Mouse (Mus musculus): ENCODE measurements around the gene Palm3. TPM values are rescaled to one million over a fixed set of nuclear protein-coding genes. Genes with fewer than 3 reads are reported as not detected.
"Not testable (repeated sequence)": the region's sequence is repeated elsewhere in the genome, so short reads cannot be mapped to it uniquely, and the experiment has no call there.

Palm3 gene
- polyA plus RNA-seq, 1 experiment from 2014 or later = 8.5 TPM

DNA sequence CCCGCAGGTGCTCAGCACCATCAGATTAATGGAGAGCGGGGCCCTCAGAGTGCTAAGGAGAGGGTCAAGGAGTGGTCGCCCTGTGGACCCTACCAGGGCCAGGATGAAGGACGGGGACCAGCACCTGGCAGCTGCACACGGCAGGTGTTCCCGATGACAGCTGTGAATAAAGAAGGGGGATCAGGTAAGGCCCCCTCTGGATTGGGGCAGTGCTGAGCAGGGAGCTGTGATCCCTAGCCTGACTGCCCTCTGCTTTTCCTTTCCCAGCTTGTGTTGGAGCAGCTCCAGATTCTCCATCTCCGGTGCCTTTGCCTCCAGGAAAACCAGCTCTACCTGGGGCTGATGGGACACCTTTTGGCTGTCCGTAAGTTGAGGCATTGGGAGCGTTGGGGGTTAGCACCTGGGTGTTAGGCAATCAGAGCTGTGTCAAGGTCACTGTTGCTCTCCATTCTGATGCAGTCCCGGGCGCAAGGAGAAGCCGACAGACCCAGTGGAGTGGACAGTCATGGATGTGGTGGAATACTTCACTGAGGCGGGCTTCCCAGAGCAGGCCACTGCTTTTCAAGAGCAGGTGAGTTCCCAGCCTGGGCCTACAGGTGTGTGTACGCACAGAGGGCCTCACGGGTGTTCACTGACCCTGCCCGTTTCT, 22.1 kb upstream of the Palm3 start:
- 72% methylated on average over 16 of the region's 16 CpGs for WGBS
- Histone ChIP-seq H3K4me1 (replicated peaks) (peaks cover 43% of the 10 kb centered on the region), H3K27me3 (peaks cover 33% of the 10 kb centered on the region), H3K9me3 (no peaks in the 10 kb centered on the region), H3K4me3 (peak overlapping the region; percentile 79), H3K27ac (replicated peaks) (no peak overlapping the region), H3K4me2 (peak overlapping the region; percentile 81), H3K36me3 (peaks cover 30% of the 10 kb centered on the region), H3K9ac (peak overlapping the region; percentile 85)
- no peak for ATAC-seq (ENCODE audit: low read depth)

GRCm38 (mm10) chr8:83999825-84000224, 21.4 kb upstream of the Palm3 start:
- WGBS = 94% methylated on average over 2 of the region's 2 CpGs
- ATAC-seq (ENCODE audit: low read depth) = no peak
- Histone ChIP-seq H3K4me2 (peak overlapping the region; percentile 81; the same call in 1 of the 2 replicates), H3K27ac (replicated peaks) (no peak overlapping the region), H3K27me3 (peaks cover 33% of the 10 kb centered on the region), H3K4me3 (no peak overlapping the region), H3K36me3 (peaks cover 23% of the 10 kb centered on the region), H3K4me1 (replicated peaks) (peaks cover 46% of the 10 kb centered on the region), H3K9ac (no peak overlapping the region), H3K9me3 (no peaks in the 10 kb centered on the region)

DNA sequence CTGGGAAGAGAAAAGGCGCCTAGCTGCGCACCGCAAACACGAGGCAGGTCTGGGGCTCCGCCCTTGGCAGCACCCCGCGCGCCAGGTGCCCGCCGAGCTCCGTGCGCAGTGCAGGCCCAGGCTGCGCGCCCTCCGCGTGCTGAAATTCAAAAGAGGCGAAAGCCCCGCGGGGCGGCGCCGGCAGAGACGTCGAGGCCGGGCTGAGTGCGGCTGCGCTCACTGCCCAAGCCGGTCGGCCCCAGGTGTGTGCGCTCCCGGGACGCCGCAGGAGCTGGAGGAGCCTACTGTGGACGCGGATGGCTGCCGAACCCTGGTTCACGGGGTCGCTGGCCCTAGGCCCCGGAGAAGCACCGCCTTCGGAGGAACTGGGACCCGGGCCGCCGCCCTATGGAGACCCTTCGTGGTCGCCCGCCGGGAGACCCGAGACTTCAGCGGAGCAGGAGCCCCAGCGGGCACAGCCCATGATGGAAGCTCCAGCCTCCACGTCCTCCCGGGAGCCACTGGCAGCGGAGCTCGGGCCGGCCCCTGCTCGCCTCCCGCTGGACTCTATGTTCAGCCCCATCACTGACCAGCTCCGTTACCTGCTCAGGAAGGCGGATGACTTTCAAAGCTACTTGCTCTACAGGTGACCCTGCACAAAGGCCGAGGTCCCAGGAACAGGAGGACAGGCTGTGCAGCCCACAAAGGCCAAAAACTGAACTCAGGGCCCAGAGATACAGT, 19.8 kb upstream of the Palm3 start, which contains the start of gene 1700067K01Rik:
TSS of gene 1700067K01Rik (plus strand) at position 222 of the 720 bp plus-strand sequence.
- Histone ChIP-seq H3K27me3 (peaks cover 33% of the 10 kb centered on the region), H3K36me3 (peaks cover 20% of the 10 kb centered on the region), H3K4me2 (peak within 1 kb of the TSS; percentile 28), H3K4me3 (peak within 1 kb of the TSS; percentile 11), H3K4me1 (replicated peaks) (peaks cover 44% of the 10 kb centered on the region), H3K9me3 (no peaks in the 10 kb centered on the region), H3K9ac (peak within 1 kb of the TSS; percentile 49; the same call in 1 of the 2 replicates), H3K27ac (replicated peaks) (no peak within 1 kb of the TSS)
- 17% methylated on average over 61 of the region's 61 CpGs for WGBS
- no peak for ATAC-seq (ENCODE audit: low read depth)

DNA sequence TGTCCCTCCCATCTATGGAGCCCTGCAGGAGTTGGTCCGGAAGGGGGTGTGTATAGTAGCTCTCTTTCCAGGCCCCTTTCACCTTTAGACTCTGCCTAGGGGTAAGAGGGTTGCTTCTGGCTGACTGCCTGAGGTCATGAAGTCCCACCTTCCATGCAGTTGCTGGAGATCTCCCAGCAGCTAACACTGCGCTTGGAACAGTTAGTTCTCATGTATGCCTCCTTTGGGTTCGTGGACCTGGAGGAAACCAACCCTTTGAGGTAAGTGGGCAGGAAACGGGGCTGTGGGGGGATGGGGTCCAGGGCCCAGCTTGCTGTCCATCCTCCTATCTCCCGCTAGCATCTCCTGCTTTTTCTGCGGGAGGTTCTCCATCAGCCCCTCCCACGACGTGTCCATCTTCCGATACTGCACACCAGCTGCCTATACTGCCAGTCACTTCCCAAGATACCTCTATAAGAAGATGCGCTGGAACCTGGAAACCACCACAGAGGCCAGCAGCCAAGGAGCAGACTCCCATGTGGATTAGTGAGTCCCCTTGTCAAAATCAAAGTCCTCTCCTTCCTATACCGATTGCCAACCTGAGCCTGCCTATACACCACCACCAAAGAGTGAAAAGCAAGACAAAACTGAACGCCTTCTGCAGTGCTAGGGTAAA, 18.2 kb upstream of the Palm3 start:
- Histone ChIP-seq H3K4me1 (replicated peaks) (peaks cover 42% of the 10 kb centered on the region), H3K4me2 (no peak overlapping the region; the same call in 1 of the 2 replicates), H3K27ac (replicated peaks) (no peak overlapping the region), H3K9me3 (no peaks in the 10 kb centered on the region), H3K27me3 (peaks cover 33% of the 10 kb centered on the region), H3K36me3 (peaks cover 20% of the 10 kb centered on the region), H3K4me3 (no peak overlapping the region), H3K9ac (0 out of 2 replicates have a peak overlapping the region, but pooled peaks have one; percentile 13)
- no peak for ATAC-seq (ENCODE audit: low read depth)
- 59% methylated on average over 12 of the region's 12 CpGs for WGBS

- WGBS = 80% methylated on average over 6 of the region's 6 CpGs
- H3K9me3 ChIP-seq = no peaks in the 10 kb centered on the region
- H3K27me3 ChIP-seq = peaks cover 33% of the 10 kb centered on the region
- H3K27ac ChIP-seq (replicated peaks) = no peak overlapping the region
- no peak for ATAC-seq (ENCODE audit: low read depth)
- H3K36me3 ChIP-seq = peaks cover 20% of the 10 kb centered on the region
- peak overlapping the region; percentile 61 for H3K4me3 ChIP-seq
- peaks cover 40% of the 10 kb centered on the region for H3K4me1 ChIP-seq (replicated peaks)
- peak overlapping the region; percentile 77 for H3K4me2 ChIP-seq
- H3K9ac ChIP-seq = peak overlapping the region; percentile 77
Measured at GRCm38 (mm10) chr8:84003612-84004246, 17.5 kb upstream of the Palm3 start.

GRCm38 (mm10) chr8:84004533-84005201, 16.6 kb upstream of the Palm3 start:
- peak overlapping the region; percentile 61 for H3K4me3 ChIP-seq
- no peaks in the 10 kb centered on the region for H3K9me3 ChIP-seq
- H3K27ac ChIP-seq (replicated peaks) = peak overlapping the region; percentile 70
- H3K36me3 ChIP-seq = peaks cover 17% of the 10 kb centered on the region
- H3K4me2 ChIP-seq = peak overlapping the region; percentile 77
- ATAC-seq (ENCODE audit: low read depth) = peak; percentile 79
- WGBS = 1% methylated on average over 30 of the region's 30 CpGs
- peaks cover 31% of the 10 kb centered on the region for H3K4me1 ChIP-seq (replicated peaks)
- H3K9ac ChIP-seq = peak overlapping the region; percentile 77
- peaks cover 34% of the 10 kb centered on the region for H3K27me3 ChIP-seq

DNA sequence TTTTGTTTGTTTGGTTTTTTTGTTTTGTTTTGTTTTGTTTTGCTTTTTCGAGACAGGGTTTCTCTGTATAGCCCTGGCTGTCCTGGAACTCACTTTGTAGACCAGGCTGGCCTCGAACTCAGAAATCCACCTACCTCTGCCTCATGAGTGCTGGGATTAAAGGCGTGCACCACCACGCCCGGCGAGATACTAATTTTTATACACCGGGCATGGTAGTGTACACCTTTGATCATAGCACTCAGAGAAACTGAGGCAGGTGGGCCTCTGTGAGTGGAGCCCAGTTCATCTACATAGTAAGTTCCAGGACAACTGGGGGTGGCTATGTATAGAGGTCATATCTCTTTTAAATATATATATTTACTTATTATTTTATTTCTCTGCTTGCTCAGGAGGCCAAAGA, 15.8 kb upstream of the Palm3 start:
- not testable (repeated sequence) for H3K36me3 ChIP-seq; H3K9me3 ChIP-seq; ATAC-seq (ENCODE audit: low read depth); H3K4me3 ChIP-seq; H3K27ac ChIP-seq (replicated peaks); H3K9ac ChIP-seq
- 91% methylated on average over 7 of the region's 7 CpGs for WGBS
- Histone ChIP-seq H3K4me1 (replicated peaks) (peaks cover 34% of the 10 kb centered on the region), H3K4me2 (peak overlapping the region; percentile 77; the same call in 1 of the 2 replicates), H3K27me3 (peaks cover 32% of the 10 kb centered on the region)

- peaks cover 43% of the 10 kb centered on the region for H3K4me1 ChIP-seq (replicated peaks)
- 27% methylated on average over 7 of the region's 7 CpGs for WGBS
- H3K9me3 ChIP-seq = no peaks in the 10 kb centered on the region
- no peak overlapping the region for H3K27ac ChIP-seq (replicated peaks)
- no peak for ATAC-seq (ENCODE audit: low read depth)
- peaks cover 37% of the 10 kb centered on the region for H3K27me3 ChIP-seq
- no peak overlapping the region for H3K4me3 ChIP-seq
- no peaks in the 10 kb centered on the region for H3K36me3 ChIP-seq
- no peak overlapping the region for H3K9ac ChIP-seq
- H3K4me2 ChIP-seq = no peak overlapping the region
Measured at GRCm38 (mm10) chr8:84008362-84008761, 12.9 kb upstream of the Palm3 start.

DNA sequence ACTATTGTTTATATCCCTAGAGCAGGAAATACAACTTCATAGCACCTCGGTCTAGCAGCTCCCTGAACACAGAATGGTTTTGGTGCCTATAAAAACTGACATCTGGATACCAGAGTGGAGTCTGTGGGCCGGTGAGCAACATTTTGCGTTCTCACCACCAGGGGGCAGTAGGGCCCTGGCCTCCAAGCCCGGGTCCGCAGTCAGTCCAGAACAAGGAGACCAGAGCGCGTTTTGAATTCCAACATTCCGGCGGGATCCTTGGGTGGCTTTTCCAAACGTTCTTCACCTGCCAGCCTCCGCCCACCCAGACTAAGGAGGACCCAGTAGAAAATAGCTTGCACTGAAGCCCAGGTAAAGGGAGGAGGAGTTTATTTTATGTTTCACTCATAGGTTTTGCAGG, 11.4 kb upstream of the Palm3 start:
- Histone ChIP-seq H3K9ac (no peak overlapping the region), H3K27me3 (peaks cover 44% of the 10 kb centered on the region), H3K9me3 (no peaks in the 10 kb centered on the region), H3K4me3 (no peak overlapping the region), H3K4me1 (replicated peaks) (peaks cover 34% of the 10 kb centered on the region), H3K4me2 (0 out of 2 replicates have a peak overlapping the region, but pooled peaks have one; percentile 11), H3K36me3 (no peaks in the 10 kb centered on the region), H3K27ac (replicated peaks) (no peak overlapping the region)
- WGBS = under 1% methylated on average over 11 of the region's 11 CpGs
- 0 out of 2 replicates have a peak, but pooled peaks have one; percentile 7 for ATAC-seq (ENCODE audit: low read depth)

DNA sequence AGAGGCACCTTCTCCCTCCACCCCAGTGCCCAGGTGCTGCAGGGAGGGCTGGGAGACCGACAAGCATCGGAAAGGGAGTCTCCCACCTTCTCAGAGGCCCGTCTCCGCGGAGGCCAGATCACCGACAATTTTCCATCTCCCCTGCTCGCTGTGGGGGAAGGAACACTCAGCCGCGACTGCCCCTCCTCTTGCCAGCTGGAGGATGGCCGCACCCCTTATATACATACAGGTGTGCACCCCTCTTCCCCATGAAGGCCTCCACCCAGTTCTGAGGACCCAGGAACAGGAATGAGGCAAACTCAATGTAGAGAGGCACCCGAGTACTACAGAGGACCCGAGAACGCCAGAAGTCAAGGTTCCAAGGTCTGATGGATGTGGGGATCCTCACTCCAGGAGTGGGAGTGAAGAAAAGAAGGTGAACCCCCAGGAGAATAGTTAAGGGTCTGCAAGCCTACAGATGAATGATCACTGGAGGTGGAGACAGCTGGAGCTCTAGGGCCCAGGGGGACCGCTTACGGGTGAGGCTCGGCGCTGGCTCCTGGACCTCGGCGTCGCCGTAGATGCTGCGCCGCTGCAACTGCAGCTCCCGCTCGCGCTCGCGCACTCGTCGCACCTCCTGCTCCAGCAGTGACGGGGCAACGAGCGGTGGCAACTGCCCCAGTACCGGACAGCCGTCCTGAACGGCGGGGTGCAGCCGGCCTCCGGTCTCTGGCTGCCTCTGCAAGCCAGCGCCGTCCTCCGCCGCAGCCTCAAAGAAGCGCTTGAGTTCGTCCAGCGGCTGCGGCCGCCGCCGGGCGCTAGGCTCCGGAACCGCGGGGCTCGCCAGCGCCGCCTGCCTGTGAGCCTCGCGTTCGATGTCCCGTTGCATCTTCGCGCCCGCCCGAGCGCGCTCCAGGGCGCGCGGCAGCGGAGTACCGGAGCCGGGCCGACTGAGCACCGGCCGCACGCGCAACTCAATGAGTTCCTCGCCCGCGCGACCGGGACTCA, 10.4 kb upstream of the Palm3 start:
- peak overlapping the region; percentile 70 for H3K9ac ChIP-seq
- no peak overlapping the region for H3K27ac ChIP-seq (replicated peaks)
- 2% methylated on average over 83 of the region's 83 CpGs for WGBS
- H3K36me3 ChIP-seq = no peaks in the 10 kb centered on the region
- peak overlapping the region; percentile 48 for H3K4me3 ChIP-seq
- peak overlapping the region; percentile 85 for H3K4me2 ChIP-seq
- peak; percentile 55 for ATAC-seq (ENCODE audit: low read depth)
- H3K9me3 ChIP-seq = no peaks in the 10 kb centered on the region
- H3K27me3 ChIP-seq = peaks cover 44% of the 10 kb centered on the region
- H3K4me1 ChIP-seq (replicated peaks) = peaks cover 30% of the 10 kb centered on the region
